Mouse (Mus musculus): ENCODE measurements around the gene Fgfr2. TPM values are rescaled to one million over a fixed set of nuclear protein-coding genes. Genes with fewer than 3 reads are reported as not detected.
A peak's percentile ranks its signal among the peaks of the same experiment; 100 is the strongest.

Gene Fgfr2
- polyA plus RNA-seq, 1 experiment from 2014 or later: 137 TPM

- WGBS: 73% methylated on average over 3 of the region's 3 CpGs
- no peak overlapping the region for H3K9ac ChIP-seq
- no peak overlapping the region for H3K27ac ChIP-seq (replicated peaks)
- H3K4me1 ChIP-seq: peaks cover 27% of the 10 kb centered on the region
- no peak overlapping the region for H3K4me3 ChIP-seq (replicated peaks)
- no peaks in the 10 kb centered on the region for H3K36me3 ChIP-seq
- H3K27me3 ChIP-seq: no peaks in the 10 kb centered on the region
- ATAC-seq (ENCODE audit: insufficient number of reproducible peaks, low FRiP score, low TSS enrichment, low read depth): no peak
- H3K4me2 ChIP-seq (replicated peaks): no peak overlapping the region
- no peaks in the 10 kb centered on the region for H3K9me3 ChIP-seq (replicated peaks)
Observed at GRCm38 (mm10) chr7:132296132-132296531, 827.0 kb downstream of the Fgfr2 start.

- Histone ChIP-seq H3K9ac (no peak overlapping the region), H3K36me3 (no peaks in the 10 kb centered on the region), H3K4me3 (replicated peaks) (no peak overlapping the region), H3K27ac (replicated peaks) (peak overlapping the region; percentile 55), H3K4me2 (replicated peaks) (no peak overlapping the region), H3K4me1 (peaks cover 64% of the 10 kb centered on the region), H3K9me3 (replicated peaks) (no peaks in the 10 kb centered on the region), H3K27me3 (no peaks in the 10 kb centered on the region)
- 80% methylated on average over 3 of the region's 3 CpGs for WGBS
- no peak for ATAC-seq (ENCODE audit: insufficient number of reproducible peaks, low FRiP score, low TSS enrichment, low read depth)
Observed at GRCm38 (mm10) chr7:132287340-132287664, 835.8 kb downstream of the Fgfr2 start.

- Histone ChIP-seq H3K27me3 (no peaks in the 10 kb centered on the region), H3K27ac (replicated peaks) (peak overlapping the region; percentile 55), H3K4me2 (replicated peaks) (no peak overlapping the region), H3K9me3 (replicated peaks) (no peaks in the 10 kb centered on the region), H3K9ac (no peak overlapping the region), H3K4me1 (peaks cover 66% of the 10 kb centered on the region), H3K36me3 (no peaks in the 10 kb centered on the region), H3K4me3 (replicated peaks) (no peak overlapping the region)
- ATAC-seq (ENCODE audit: insufficient number of reproducible peaks, low FRiP score, low TSS enrichment, low read depth): no peak
- WGBS: 42% methylated on average over 14 of the region's 14 CpGs
Observed at GRCm38 (mm10) chr7:132286630-132287339, 836.4 kb downstream of the Fgfr2 start.

DNA sequence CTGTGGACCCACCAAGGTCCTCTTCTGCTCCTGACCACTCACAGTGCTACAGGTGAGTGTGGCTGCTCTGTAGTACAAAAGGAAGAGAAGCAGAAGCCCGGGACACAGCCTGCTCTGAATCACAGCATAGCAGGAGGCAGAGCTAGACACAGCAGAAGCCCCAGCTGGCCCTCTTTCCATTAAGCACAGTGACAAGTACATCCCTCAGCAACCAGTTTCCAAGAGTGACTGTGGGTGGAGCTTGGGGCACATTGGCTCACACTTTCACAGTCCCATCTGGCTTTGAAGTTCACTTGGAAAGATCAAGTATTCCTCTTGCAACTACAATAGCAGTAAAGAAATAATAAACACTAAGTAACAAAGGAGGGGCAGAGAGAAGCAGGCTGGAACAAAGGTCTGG is 838.4 kb downstream of the Fgfr2 start:
- no peaks in the 10 kb centered on the region for H3K36me3 ChIP-seq
- peak overlapping the region; percentile 51 for H3K27ac ChIP-seq (replicated peaks)
- no peaks in the 10 kb centered on the region for H3K9me3 ChIP-seq (replicated peaks)
- ATAC-seq (ENCODE audit: insufficient number of reproducible peaks, low FRiP score, low TSS enrichment, low read depth): no peak
- 40% methylated on average over 1 of the region's 1 CpGs for WGBS
- no peak overlapping the region for H3K9ac ChIP-seq
- no peak overlapping the region for H3K4me3 ChIP-seq (replicated peaks)
- H3K4me2 ChIP-seq (replicated peaks): no peak overlapping the region
- no peaks in the 10 kb centered on the region for H3K27me3 ChIP-seq
- H3K4me1 ChIP-seq: peaks cover 62% of the 10 kb centered on the region

DNA sequence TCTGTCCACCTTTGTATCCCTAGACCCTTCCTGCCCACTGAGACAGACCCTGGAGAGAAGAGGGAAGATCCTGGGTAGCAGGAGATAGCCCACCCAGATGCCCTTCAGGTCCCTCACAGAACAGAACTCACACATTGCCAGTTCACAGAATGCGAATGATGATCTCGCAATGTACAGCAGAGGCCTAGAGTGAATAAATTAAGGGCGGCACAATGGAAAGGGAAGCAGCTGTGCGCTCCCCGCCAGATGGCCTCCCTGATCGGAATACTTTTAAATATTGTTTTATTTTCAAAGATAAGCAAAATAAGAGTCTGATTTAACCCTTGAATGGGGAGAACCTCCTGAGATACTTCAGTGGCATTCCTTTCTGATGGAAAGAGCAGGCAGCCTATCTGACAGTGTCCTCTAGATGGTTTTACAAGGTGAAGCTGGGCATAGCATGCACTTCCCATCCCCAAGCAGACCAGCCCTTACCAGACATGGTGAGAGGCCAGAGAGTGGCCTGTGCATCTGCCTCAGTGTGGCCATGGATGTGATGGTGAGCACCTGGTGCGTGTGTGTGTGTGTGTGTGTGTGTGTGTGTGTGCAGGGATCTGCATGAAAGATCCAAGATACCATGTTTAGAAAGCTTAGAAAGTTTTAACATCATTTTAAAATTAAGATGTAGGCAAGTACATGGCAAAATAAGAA is 839.0 kb downstream of the Fgfr2 start:
- WGBS: 54% methylated on average over 7 of the region's 7 CpGs
- H3K27me3 ChIP-seq: no peaks in the 10 kb centered on the region
- H3K9ac ChIP-seq: no peak overlapping the region
- H3K4me1 ChIP-seq: peaks cover 56% of the 10 kb centered on the region
- ATAC-seq (ENCODE audit: insufficient number of reproducible peaks, low FRiP score, low TSS enrichment, low read depth): no peak
- H3K9me3 ChIP-seq (replicated peaks): no peaks in the 10 kb centered on the region
- no peak overlapping the region for H3K4me3 ChIP-seq (replicated peaks)
- H3K27ac ChIP-seq (replicated peaks): no peak overlapping the region
- H3K36me3 ChIP-seq: no peaks in the 10 kb centered on the region
- no peak overlapping the region for H3K4me2 ChIP-seq (replicated peaks)

GRCm38 (mm10) chr7:132282576-132282975 is 840.6 kb downstream of the Fgfr2 start:
- 78% methylated on average over 2 of the region's 2 CpGs for WGBS
- no peaks in the 10 kb centered on the region for H3K9me3 ChIP-seq (replicated peaks)
- H3K27ac ChIP-seq (replicated peaks): no peak overlapping the region
- peaks cover 47% of the 10 kb centered on the region for H3K4me1 ChIP-seq
- H3K36me3 ChIP-seq: no peaks in the 10 kb centered on the region
- H3K4me3 ChIP-seq (replicated peaks): no peak overlapping the region
- ATAC-seq (ENCODE audit: insufficient number of reproducible peaks, low FRiP score, low TSS enrichment, low read depth): no peak
- H3K9ac ChIP-seq: no peak overlapping the region
- H3K4me2 ChIP-seq (replicated peaks): no peak overlapping the region
- no peaks in the 10 kb centered on the region for H3K27me3 ChIP-seq

- Histone ChIP-seq H3K4me1 (peaks cover 46% of the 10 kb centered on the region), H3K9me3 (replicated peaks) (no peaks in the 10 kb centered on the region), H3K4me2 (replicated peaks) (no peak overlapping the region), H3K36me3 (no peaks in the 10 kb centered on the region), H3K27ac (replicated peaks) (no peak overlapping the region), H3K4me3 (replicated peaks) (no peak overlapping the region), H3K27me3 (no peaks in the 10 kb centered on the region), H3K9ac (no peak overlapping the region)
- no peak for ATAC-seq (ENCODE audit: insufficient number of reproducible peaks, low FRiP score, low TSS enrichment, low read depth)
- 68% methylated on average over 3 of the region's 3 CpGs for WGBS
Observed at GRCm38 (mm10) chr7:132282161-132282560, 841.0 kb downstream of the Fgfr2 start.

GRCm38 (mm10) chr7:132281753-132282152 is 841.4 kb downstream of the Fgfr2 start:
- Histone ChIP-seq H3K9ac (no peak overlapping the region), H3K27ac (replicated peaks) (no peak overlapping the region), H3K4me3 (replicated peaks) (no peak overlapping the region), H3K36me3 (no peaks in the 10 kb centered on the region), H3K4me2 (replicated peaks) (no peak overlapping the region), H3K9me3 (replicated peaks) (no peaks in the 10 kb centered on the region), H3K27me3 (no peaks in the 10 kb centered on the region), H3K4me1 (peaks cover 45% of the 10 kb centered on the region)
- WGBS: 65% methylated on average over 4 of the region's 4 CpGs
- ATAC-seq (ENCODE audit: insufficient number of reproducible peaks, low FRiP score, low TSS enrichment, low read depth): no peak

DNA sequence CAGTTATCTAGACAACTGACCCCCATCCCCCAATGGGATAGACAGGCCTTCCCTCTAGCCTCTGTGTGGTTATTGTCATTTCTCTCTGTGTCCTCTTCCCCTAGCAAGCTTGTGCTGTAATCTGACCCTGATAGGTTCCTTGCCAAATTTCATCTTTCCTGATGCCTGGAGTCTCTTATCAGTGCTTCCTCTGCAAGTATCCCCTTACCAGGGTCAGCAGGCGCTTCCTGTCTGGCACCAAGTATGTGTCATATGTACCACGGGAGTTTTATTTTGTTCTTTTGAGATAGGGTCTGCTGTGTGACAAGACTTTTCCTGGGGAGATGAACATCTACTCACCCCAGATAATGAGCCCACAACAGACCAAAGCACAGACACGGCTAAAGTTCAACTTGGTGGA is 844.5 kb downstream of the Fgfr2 start:
- no peaks in the 10 kb centered on the region for H3K36me3 ChIP-seq
- H3K4me1 ChIP-seq: peaks cover 18% of the 10 kb centered on the region
- WGBS: 54% methylated on average over 3 of the region's 3 CpGs
- H3K9me3 ChIP-seq (replicated peaks): no peaks in the 10 kb centered on the region
- no peak overlapping the region for H3K4me3 ChIP-seq (replicated peaks)
- ATAC-seq (ENCODE audit: insufficient number of reproducible peaks, low FRiP score, low TSS enrichment, low read depth): no peak
- no peak overlapping the region for H3K27ac ChIP-seq (replicated peaks)
- H3K9ac ChIP-seq: no peak overlapping the region
- H3K27me3 ChIP-seq: no peaks in the 10 kb centered on the region
- no peak overlapping the region for H3K4me2 ChIP-seq (replicated peaks)

DNA sequence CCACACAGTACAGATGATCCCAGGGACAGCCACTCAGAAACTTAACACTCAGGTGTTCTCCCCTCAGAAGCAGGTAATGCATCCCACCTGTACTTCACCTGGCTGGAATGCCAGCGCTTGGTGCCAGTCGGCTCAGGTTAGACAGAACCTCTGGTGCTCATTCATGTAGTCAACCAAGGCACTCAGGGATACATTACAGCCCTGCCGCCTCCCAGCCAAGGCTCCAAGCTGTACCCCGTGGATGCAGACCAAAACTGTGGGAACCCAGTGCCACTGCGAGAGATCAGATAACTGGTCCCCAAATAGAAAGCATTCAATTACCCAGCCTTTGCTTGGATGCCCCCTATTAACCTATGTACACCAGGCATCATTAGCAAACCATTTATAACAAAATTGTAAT is 846.9 kb downstream of the Fgfr2 start:
- Histone ChIP-seq H3K9ac (no peak overlapping the region), H3K4me2 (replicated peaks) (no peak overlapping the region), H3K9me3 (replicated peaks) (no peaks in the 10 kb centered on the region), H3K4me1 (peaks cover 10% of the 10 kb centered on the region), H3K27ac (replicated peaks) (no peak overlapping the region), H3K36me3 (no peaks in the 10 kb centered on the region), H3K27me3 (no peaks in the 10 kb centered on the region), H3K4me3 (replicated peaks) (no peak overlapping the region)
- 64% methylated on average over 5 of the region's 5 CpGs for WGBS
- no peak; the same call in 1 of the 2 replicates for ATAC-seq (ENCODE audit: insufficient number of reproducible peaks, low FRiP score, low TSS enrichment, low read depth)

DNA sequence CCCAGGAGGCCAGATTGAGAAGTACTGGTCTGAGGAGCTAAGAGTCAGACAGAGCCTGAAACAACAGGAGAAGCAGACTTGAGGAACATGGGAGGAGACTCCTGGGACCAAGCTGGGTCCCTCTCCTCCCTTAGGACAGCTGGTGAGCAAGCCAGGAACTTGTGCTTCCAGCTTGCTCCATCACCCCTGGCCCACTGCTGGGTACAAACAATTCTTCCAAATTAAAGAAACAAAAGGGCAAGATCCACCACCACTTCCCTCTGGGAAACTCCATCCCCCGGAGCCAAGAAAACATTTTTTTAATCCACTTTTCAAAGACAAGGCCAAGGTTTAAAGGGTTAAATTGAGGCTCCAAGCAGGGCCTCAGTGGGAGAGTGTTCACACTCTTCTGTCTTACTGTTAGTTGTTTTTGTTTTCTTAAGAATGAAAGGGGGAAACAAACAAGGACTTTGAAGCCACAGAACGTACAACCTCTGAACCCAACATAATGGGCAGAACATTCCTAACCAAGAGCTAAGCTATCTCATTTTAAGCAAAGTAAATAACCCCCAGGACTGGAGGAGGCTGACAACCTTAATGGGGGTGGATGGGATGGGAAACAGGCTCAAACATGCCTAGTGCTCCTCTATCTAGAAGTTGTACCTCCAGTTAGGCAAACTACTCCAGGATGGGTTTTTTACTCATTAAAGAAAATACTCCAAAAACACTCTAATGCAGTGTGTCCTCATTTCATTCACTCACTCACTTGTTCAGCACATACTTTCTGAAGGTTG is 849.2 kb downstream of the Fgfr2 start:
- H3K4me1 ChIP-seq: peaks cover 14% of the 10 kb centered on the region
- no peak for ATAC-seq (ENCODE audit: insufficient number of reproducible peaks, low FRiP score, low TSS enrichment, low read depth)
- H3K27me3 ChIP-seq: no peaks in the 10 kb centered on the region
- H3K4me3 ChIP-seq (replicated peaks): no peak overlapping the region
- H3K4me2 ChIP-seq (replicated peaks): no peak overlapping the region
- WGBS: 58% methylated on average over 2 of the region's 2 CpGs
- H3K27ac ChIP-seq (replicated peaks): peak overlapping the region; percentile 34; the same call in 1 of the 2 replicates
- no peak overlapping the region for H3K9ac ChIP-seq
- no peaks in the 10 kb centered on the region for H3K9me3 ChIP-seq (replicated peaks)
- peaks cover 17% of the 10 kb centered on the region for H3K36me3 ChIP-seq

Measured in embryonic facial prominence, embryonic 15.5 days (tissue).